Mouse (Mus musculus) liver, embryonic 14.5 days (tissue): ENCODE results near the gene Gfy.

Source experiments
- CTCF ChIP-seq: IDR thresholded peaks from 2 replicates; pipeline ENCODE4 v1.5.1; 2016; ENCODE audit warnings: antibody characterized with exemption, low read depth, control low read depth
- EP300 ChIP-seq: IDR thresholded peaks from 2 replicates; pipeline ENCODE4 v1.6.1; 2016; ENCODE audit warnings: antibody characterized with exemption, low read depth

DNA sequence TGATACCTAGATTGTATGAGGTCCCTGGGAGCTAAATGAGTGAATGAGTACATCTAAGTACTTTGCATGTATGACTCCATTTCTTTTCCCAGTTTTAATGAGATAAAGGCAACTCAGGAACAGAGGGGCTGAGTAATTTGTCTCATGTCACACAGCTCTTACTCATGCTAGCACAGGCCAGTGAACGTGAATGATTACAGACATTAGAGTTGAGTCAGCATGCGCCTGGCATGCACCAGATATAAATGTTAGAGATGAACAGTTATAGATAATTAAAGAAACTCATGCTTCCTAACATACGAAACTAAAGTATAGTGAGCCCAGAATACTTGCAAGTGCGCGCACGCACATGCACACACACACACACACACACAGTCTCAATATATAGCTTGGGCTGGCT is 10.8 kb upstream of the Gfy start:
- no peak for TF ChIP-seq CTCF
- no peak for TF ChIP-seq EP300
